Mouse (Mus musculus) ES-Bruce4 (cell line): ENCODE data around the gene Il1rap. TPM values are rescaled to one million over a fixed set of nuclear protein-coding genes. Genes with fewer than 3 reads are reported as not detected.

Source experiments
- H3K27ac ChIP-seq: 2 replicates; pipeline ENCODE4 v1.5.1; 2012; ENCODE audit warnings: low read length, inconsistent platforms; ENCODE audit not compliant: insufficient read depth
- H3K27me3 ChIP-seq: 2 replicates; pipeline ENCODE4 v1.6.1; 2012; ENCODE audit warnings: mild to moderate bottlenecking, low read length, inconsistent platforms; ENCODE audit not compliant: control insufficient read depth, poor library complexity, insufficient read depth, severe bottlenecking
- H3K36me3 ChIP-seq: 2 replicates; pipeline ENCODE4 v1.6.1; 2012; ENCODE audit warnings: inconsistent platforms, mild to moderate bottlenecking, low read length, moderate library complexity; ENCODE audit not compliant: control insufficient read depth, poor library complexity, insufficient read depth, severe bottlenecking
- H3K4me1 ChIP-seq: one replicate; pipeline ENCODE4 v1.8.1; 2011; ENCODE audit warnings: low read length; ENCODE audit not compliant: control insufficient read depth, insufficient read depth
- H3K4me3 ChIP-seq: 2 replicates; pipeline ENCODE4 v1.5.1; 2011; ENCODE audit warnings: low read depth, mild to moderate bottlenecking, low read length
- H3K9ac ChIP-seq: 2 replicates; pipeline ENCODE4 v1.6.1; 2012; ENCODE audit warnings: low read depth, mild to moderate bottlenecking, inconsistent platforms; ENCODE audit not compliant: poor library complexity, severe bottlenecking
- H3K9me3 ChIP-seq: replicated peaks from 2 replicates; pipeline ENCODE4 v1.6.1; 2012; ENCODE audit warnings: mild to moderate bottlenecking, low read length, inconsistent platforms; ENCODE audit not compliant: control insufficient read depth, poor library complexity, insufficient read depth, severe bottlenecking
- CTCF ChIP-seq: IDR thresholded peaks from one replicate; pipeline ENCODE4 v1.8.1; 2011; ENCODE audit warnings: low read depth, low read length
- EP300 ChIP-seq: IDR thresholded peaks from 2 replicates; pipeline ENCODE4 v1.6.1; 2011; ENCODE audit warnings: low read depth, low read length; ENCODE audit not compliant: insufficient read depth
- POLR2A ChIP-seq: IDR thresholded peaks from one replicate; pipeline ENCODE4 v1.8.1; 2011; ENCODE audit warnings: low read length; ENCODE audit not compliant: insufficient read depth
- polyA plus RNA-seq: library from polyadenylated mRNA; stranded (reverse); fragments of >200 nt; gene quantifications from 2 replicates; pipeline ENCODE4 v1.2.4, GENCODE M21; 2011; ENCODE audit warnings: low read depth; ENCODE audit not compliant: missing spikeins, insufficient read depth, insufficient read length

Il1rap gene
- polyA plus RNA-seq = 1.3 and 1.7 TPM in 2 replicates

GRCm38 (mm10) chr16:26581048-26581912 is at the start of gene Il1rap:
TSS of gene Il1rap (plus strand) at chr16:26581704.
- H3K4me1 ChIP-seq = no peaks in the 10 kb centered on the region
- no peaks in the 10 kb centered on the region for H3K36me3 ChIP-seq
- TF ChIP-seq CTCF = no peak
- TF ChIP-seq POLR2A = no peak
- no peak for TF ChIP-seq EP300
- H3K9ac ChIP-seq = peak within 1 kb of the TSS; percentile 24; the same call in 1 of the 2 replicates
- no peak within 1 kb of the TSS for H3K27ac ChIP-seq
- no peaks in the 10 kb centered on the region for H3K9me3 ChIP-seq
- peak within 1 kb of the TSS; percentile 66 for H3K4me3 ChIP-seq
- H3K27me3 ChIP-seq = peaks cover 1% of the 10 kb centered on the region; the same call in 1 of the 2 replicates

- Histone ChIP-seq H3K4me3 (no peak overlapping the region), H3K9me3 (no peaks in the 10 kb centered on the region), H3K36me3 (no peaks in the 10 kb centered on the region), H3K9ac (no peak overlapping the region), H3K4me1 (no peaks in the 10 kb centered on the region), H3K27ac (no peak overlapping the region), H3K27me3 (no peaks in the 10 kb centered on the region)
- TF ChIP-seq CTCF (no peak), EP300 (no peak), POLR2A (no peak)
Observed at GRCm38 (mm10) chr16:26532287-26532686, 49.2 kb upstream of the Il1rap start.

- Histone ChIP-seq H3K27me3 (no peaks in the 10 kb centered on the region; the same call in 1 of the 2 replicates), H3K9me3 (no peaks in the 10 kb centered on the region), H3K4me3 (no peak overlapping the region), H3K36me3 (no peaks in the 10 kb centered on the region), H3K9ac (no peak overlapping the region), H3K4me1 (no peaks in the 10 kb centered on the region), H3K27ac (no peak overlapping the region)
- TF ChIP-seq POLR2A = no peak
- TF ChIP-seq EP300 = no peak
- no peak for TF ChIP-seq CTCF
Observed at GRCm38 (mm10) chr16:26546170-26546878, 35.2 kb upstream of the Il1rap start.

GRCm38 (mm10) chr16:26546879-26547206 is 34.7 kb upstream of the Il1rap start:
- Histone ChIP-seq H3K4me3 (no peak overlapping the region), H3K4me1 (no peaks in the 10 kb centered on the region), H3K27me3 (no peaks in the 10 kb centered on the region; the same call in 1 of the 2 replicates), H3K9ac (no peak overlapping the region), H3K36me3 (no peaks in the 10 kb centered on the region), H3K27ac (no peak overlapping the region), H3K9me3 (no peaks in the 10 kb centered on the region)
- TF ChIP-seq EP300 (no peak), POLR2A (no peak), CTCF (no peak)

- Histone ChIP-seq H3K9ac (no peak overlapping the region), H3K27me3 (no peaks in the 10 kb centered on the region; the same call in 1 of the 2 replicates), H3K9me3 (no peaks in the 10 kb centered on the region)
Observed at GRCm38 (mm10) chr16:26549221-26549620, 32.3 kb upstream of the Il1rap start.

More at GRCm38 (mm10) chr16:26549221-26549620, 32.3 kb upstream of the Il1rap start:
- Histone ChIP-seq H3K4me3 (no peak overlapping the region), H3K36me3 (no peaks in the 10 kb centered on the region), H3K27ac (no peak overlapping the region), H3K4me1 (no peaks in the 10 kb centered on the region)
- TF ChIP-seq CTCF (no peak), POLR2A (no peak), EP300 (no peak)
